Comparison of ENCODE assay signal across 21 mouse cellular contexts in the genomic region with DNA sequence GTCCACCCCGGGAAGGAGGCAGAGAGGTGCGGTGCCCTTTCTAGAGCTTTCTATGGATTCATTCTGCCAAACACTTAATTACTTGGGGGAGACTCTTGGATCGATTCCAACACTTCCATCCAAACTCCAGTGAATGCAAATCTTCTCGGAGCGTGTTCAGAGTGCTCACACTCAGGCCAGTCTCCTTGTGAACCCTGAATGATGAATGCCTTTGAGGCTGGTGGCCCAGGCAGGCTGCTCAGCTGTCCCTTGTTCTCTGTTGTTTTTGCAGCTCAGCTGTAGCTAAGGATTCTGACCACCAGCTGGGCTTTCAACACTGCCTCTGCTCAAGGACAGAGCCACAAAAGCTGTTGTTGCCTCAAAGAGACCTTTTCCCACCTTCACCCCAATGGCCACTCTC.
DNase-seq lines count a peak whose midpoint lies in the region; ATAC-seq and TF ChIP-seq lines count a peak whose summit lies in the region.
"Had no signal": no experiment of that assay in that cellular context is flagged by ENCODE, and none has a peak within 500 bp of the region (broad histone marks: within the 10 kb centered on the region; RNA-seq: fewer than 3 reads in every experiment).

No protein-coding gene starts in this region.

- peak; percentile 58 for DNase-seq in heart, adult 11 months
- DNase-seq in heart, adult 8-10 months (ENCODE audit: low spot score) = no peak
- DNase-seq in kidney, postnatal 4 days = peak; percentile 22 to 31
- DNase-seq in kidney, postnatal 14 days = no peak
- DNase-seq in lung, postnatal 36 days = no peak
- peak; percentile 79 for DNase-seq in brain, embryonic 14.5 days (ENCODE audit: low read depth)
- DNase-seq in c-Kit-positive CD71-positive TER-119-positive erythroid progenitor cells, embryonic 14.5 days (ENCODE audit: low spot score) = no peak
- DNase-seq: adrenal gland, postnatal 25 days; B cell, adult 2 months; cerebellum, adult 18-20 months; cerebellum, postnatal 25 days; thymus, adult 18-20 months; thymus, postnatal 4 days had no signal

- no peaks in the 10 kb centered on the region for H3K36me3 ChIP-seq in lung, embryonic 15.5 days
- H3K36me3 ChIP-seq: heart, embryonic 13.5 days; intestine, embryonic 15.5 days; limb, embryonic 15.5 days; midbrain, embryonic 10.5 days; neural tube, embryonic 12.5 days; stomach, embryonic 15.5 days had no signal

- WGBS in lung, embryonic 15.5 days = 36% methylated on average over 5 of the region's 5 CpGs

- no peak overlapping the region for H3K4me2 ChIP-seq in lung, embryonic 15.5 days
- H3K4me2 ChIP-seq: heart, embryonic 13.5 days; intestine, embryonic 15.5 days; limb, embryonic 15.5 days; neural tube, embryonic 12.5 days; stomach, embryonic 15.5 days had no signal

- H3K9me3 ChIP-seq in lung, embryonic 15.5 days = no peaks in the 10 kb centered on the region
- H3K9me3 ChIP-seq: heart, embryonic 13.5 days; intestine, embryonic 15.5 days; limb, embryonic 15.5 days; midbrain, embryonic 10.5 days; neural tube, embryonic 12.5 days; stomach, embryonic 15.5 days had no signal

- no peak overlapping the region for H3K27ac ChIP-seq in lung, embryonic 15.5 days
- H3K27ac ChIP-seq: heart, embryonic 13.5 days; intestine, embryonic 15.5 days; limb, embryonic 15.5 days; macrophage; midbrain, embryonic 10.5 days; neural tube, embryonic 12.5 days; stomach, embryonic 15.5 days had no signal

- no peaks in the 10 kb centered on the region for H3K27me3 ChIP-seq in lung, embryonic 15.5 days
- H3K27me3 ChIP-seq: intestine, embryonic 15.5 days; limb, embryonic 15.5 days; neural tube, embryonic 12.5 days; stomach, embryonic 15.5 days had no signal

- peaks cover 12% of the 10 kb centered on the region for H3K4me1 ChIP-seq in lung, embryonic 15.5 days
- H3K4me1 ChIP-seq: intestine, embryonic 15.5 days; limb, embryonic 15.5 days; stomach, embryonic 15.5 days had no signal

- TF ChIP-seq CTCF in brain, embryonic 14.5 days (IDR thresholded peaks at IDR 0.05; ENCODE audit: borderline replicate concordance, extremely low read depth, insufficient read depth, insufficient read length) = no peak

- no peak for TF ChIP-seq POLR2A in brain, embryonic 14.5 days (IDR thresholded peaks at IDR 0.05; ENCODE audit: borderline replicate concordance, extremely low read depth, insufficient read depth, insufficient read length, poor library complexity, severe bottlenecking)

- ATAC-seq in lung, embryonic 15.5 days (ENCODE audit: borderline replicate concordance, extremely low read depth, low FRiP score, low TSS enrichment) = peak; percentile 64
- ATAC-seq: intestine, embryonic 15.5 days had no signal

- no peak overlapping the region for H3K9ac ChIP-seq in lung, embryonic 15.5 days
- H3K9ac ChIP-seq: heart, embryonic 13.5 days; intestine, embryonic 15.5 days; limb, embryonic 15.5 days; neural tube, embryonic 12.5 days; stomach, embryonic 15.5 days had no signal

- H3K4me3 ChIP-seq in lung, embryonic 15.5 days = no peak overlapping the region
- H3K4me3 ChIP-seq: heart, embryonic 13.5 days; intestine, embryonic 15.5 days; limb, embryonic 15.5 days; midbrain, embryonic 10.5 days; neural tube, embryonic 12.5 days; stomach, embryonic 15.5 days had no signal

Comparison
In these comparisons a context has a peak if more than half of its experiments do, and no peak if none do; other contexts are left out.
1. DNase-seq: peak in heart, adult 11 months (single experiment), kidney, postnatal 4 days (2 of 2) and brain, embryonic 14.5 days (single experiment); none in heart, adult 8-10 months (single experiment), kidney, postnatal 14 days (single experiment), lung, postnatal 36 days (single experiment) and c-Kit-positive CD71-positive TER-119-positive erythroid progenitor cells, embryonic 14.5 days (single experiment).